Mouse (Mus musculus) inflammation-experienced regulatory T-cells, adult 6 months (primary cell): ENCODE results near the gene Gm20812. TPM values are rescaled to one million over a fixed set of nuclear protein-coding genes. Genes with fewer than 3 reads are reported as not detected.
"Not testable (repeated sequence)": the region's sequence is repeated elsewhere in the genome, so short reads cannot be mapped to it uniquely, and the experiment has no call there.

Experiments used
- ATAC-seq: one replicate; pipeline ENCODE4 v1.8.0; 2017
- polyA plus RNA-seq, 3 experiments: library from polyadenylated mRNA; unstranded; fragments of 100-300 nt; shearing (Covaris generic); gene quantifications; one replicate each; pipeline ENCODE4 v1.2.1; 2017

Gm20812 gene
- polyA plus RNA-seq, result not detected

DNA sequence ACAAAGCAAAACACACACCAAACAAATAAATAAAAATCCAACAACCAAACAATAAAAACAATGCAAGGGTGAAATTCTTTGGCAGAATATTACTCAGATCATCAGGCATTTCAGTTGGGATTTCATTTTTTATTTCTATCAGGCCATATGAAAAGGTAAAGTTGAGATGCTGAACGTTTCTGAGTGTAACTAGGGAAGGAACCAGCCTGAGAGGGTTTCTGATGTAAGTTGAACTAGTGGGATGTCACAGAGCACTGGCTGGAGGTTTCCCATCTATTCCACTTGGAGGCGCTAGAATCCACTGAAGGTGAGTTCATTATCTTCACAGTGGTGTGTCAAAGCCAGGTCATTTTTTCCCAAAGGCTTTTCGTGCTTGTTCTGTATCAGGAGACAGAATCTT is at the start of gene Gm20812:
TSS of gene Gm20812 (plus strand) at position 301 of the 400 bp plus-strand sequence.
- ATAC-seq, result not testable (repeated sequence)

Other genes with a start within 250 kb of the Gm20812 start
- gene Gm29554, start 108.0 kb upstream of the Gm20812 start, polyA plus RNA-seq, result not detected